Mouse (Mus musculus) kidney, adult 2 months (tissue): ENCODE measurements at regions not wholly inside any gene's neighbourhood (a gene's known extent, or its start where the extent isn't known, plus 50 kb on each side); places are given as distances from the start of the nearest gene placed in this dataset.

ENCODE experiments used
- CTCF ChIP-seq: fragments of 200-500 bp; conservative IDR thresholded peaks from 2 replicates; pipeline ENCODE4 v1.5.1; 2011; ENCODE audit warnings: low read depth, mild to moderate bottlenecking, control low read depth, low read length, moderate library complexity, mixed read lengths; ENCODE audit not compliant: insufficient read depth, insufficient read length
- POLR2A ChIP-seq: fragments of 200-500 bp; IDR thresholded peaks from one replicate; pipeline ENCODE4 v1.6.1; 2011; ENCODE audit warnings: low read depth, low read length, control low read depth

GRCm38 (mm10) chr9:30597691-30598090 is 170.8 kb downstream of the Snx19 start:
- no peak for TF ChIP-seq CTCF
- no peak for TF ChIP-seq POLR2A
